Mouse (Mus musculus) lung, postnatal 0 days (tissue): ENCODE data around the gene Nfya. TPM values are rescaled to one million over a fixed set of nuclear protein-coding genes. Genes with fewer than 3 reads are reported as not detected.
A peak's percentile ranks its signal among the peaks of the same experiment; 100 is the strongest.

Experiments
- ATAC-seq: fragments of 200-750 bp; cut with Nextera tagmentation; 2 replicates; pipeline ENCODE4 v1.8.0; 2017; ENCODE audit warnings: moderate library complexity
- DNase-seq: peaks from one replicate; pipeline ENCODE4 v3.0.0-alpha.2; 2016; ENCODE audit warnings: low spot score
- H3K27ac ChIP-seq: fragments of 300-500 bp; sonication (generic); 2 replicates; pipeline ENCODE4 v1.5.1; 2014; ENCODE audit warnings: antibody characterized with exemption, mild to moderate bottlenecking, low read length, mixed read lengths
- H3K27me3 ChIP-seq: fragments of 300-500 bp; sonication (generic); replicated peaks from 2 replicates; pipeline ENCODE4 v1.6.1; 2014; ENCODE audit warnings: low read length, mixed read lengths; ENCODE audit not compliant: insufficient read depth
- H3K36me3 ChIP-seq: fragments of 300-500 bp; sonication (generic); 2 replicates; pipeline ENCODE4 v1.6.1; 2014; ENCODE audit warnings: low read length, mixed read lengths; ENCODE audit not compliant: insufficient read depth
- H3K4me1 ChIP-seq: fragments of 300-500 bp; sonication (generic); 2 replicates; pipeline ENCODE4 v1.6.1; 2014; ENCODE audit warnings: antibody characterized with exemption, low read depth, low read length, mixed read lengths; ENCODE audit not compliant: insufficient read depth
- H3K4me2 ChIP-seq: fragments of 300-500 bp; sonication (generic); replicated peaks from 2 replicates; pipeline ENCODE4 v1.6.1; 2014; ENCODE audit warnings: low read depth, mild to moderate bottlenecking, low read length, moderate library complexity, mixed read lengths
- H3K4me3 ChIP-seq: fragments of 300-500 bp; sonication (generic); 2 replicates; pipeline ENCODE4 v1.5.1; 2014; ENCODE audit warnings: low read depth, low read length
- H3K9ac ChIP-seq: fragments of 300-500 bp; sonication (generic); replicated peaks from 2 replicates; pipeline ENCODE4 v1.6.1; 2014; ENCODE audit warnings: low read depth, mild to moderate bottlenecking
- H3K9me3 ChIP-seq: fragments of 300-500 bp; sonication (generic); 2 replicates; pipeline ENCODE4 v1.6.1; 2016; ENCODE audit warnings: low read length, mixed read lengths
- CTCF ChIP-seq: IDR thresholded peaks from 2 replicates; pipeline ENCODE4 v1.5.1; 2016; ENCODE audit warnings: antibody characterized with exemption, mild to moderate bottlenecking
- EP300 ChIP-seq: IDR thresholded peaks from 2 replicates; pipeline ENCODE4 v1.6.1; 2016; ENCODE audit warnings: antibody characterized with exemption, mild to moderate bottlenecking, control low read depth
- WGBS: fragments of 180-500 bp; shearing (Covaris S2); extraction: QIAGEN DNeasy Blood & Tissue Kit; methylation state at CpG from one replicate; pipeline ENCODE4 v1.1.7; 2014; 5-methylcytosine and 5-hydroxymethylcytosine counted together
- polyA plus RNA-seq: library from polyadenylated mRNA; unstranded; fragments of >200 nt; fragmentation: Nextera tagmentation; extraction: Ambion mirVana; gene quantifications from 2 replicates; pipeline ENCODE4 v1.2.1, GENCODE M21; 2015

The Nfya gene
- polyA plus RNA-seq, 1 experiment from 2014 or later: 5.6 TPM

- H3K36me3 ChIP-seq: no peaks in the 10 kb centered on the region
- no peak overlapping the region for H3K4me3 ChIP-seq
- no peak for TF ChIP-seq CTCF
- TF ChIP-seq EP300: no peak
- peaks cover 3% of the 10 kb centered on the region; the same call in 1 of the 2 replicates for H3K4me1 ChIP-seq
- no peak for ATAC-seq
- DNase-seq: no peak
- WGBS: 59% methylated on average over 5 of the region's 5 CpGs
- no peaks in the 10 kb centered on the region for H3K27me3 ChIP-seq
- no peak overlapping the region for H3K9ac ChIP-seq
- H3K27ac ChIP-seq: peak overlapping the region; percentile 26; the same call in 1 of the 2 replicates
- no peak overlapping the region for H3K4me2 ChIP-seq
- H3K9me3 ChIP-seq: no peaks in the 10 kb centered on the region
Observed at GRCm38 (mm10) chr17:48431054-48431453, 21.3 kb upstream of the Nfya start.

GRCm38 (mm10) chr17:48430394-48430793 lies 20.7 kb upstream of the Nfya start:
- Histone ChIP-seq H3K9ac (no peak overlapping the region), H3K27me3 (no peaks in the 10 kb centered on the region), H3K4me1 (peaks cover 3% of the 10 kb centered on the region; the same call in 1 of the 2 replicates), H3K27ac (no peak overlapping the region; the same call in 1 of the 2 replicates), H3K4me2 (no peak overlapping the region), H3K4me3 (no peak overlapping the region), H3K9me3 (no peaks in the 10 kb centered on the region), H3K36me3 (no peaks in the 10 kb centered on the region)
- DNase-seq (peak; percentile 58), ATAC-seq (peak; percentile 56)
- TF ChIP-seq CTCF: no peak
- TF ChIP-seq EP300: peak; percentile 43; the same call in 1 of the 2 replicates
- WGBS: 26% methylated on average over 5 of the region's 5 CpGs

- no peaks in the 10 kb centered on the region for H3K27me3 ChIP-seq
- H3K27ac ChIP-seq: no peak overlapping the region
- H3K9me3 ChIP-seq: no peaks in the 10 kb centered on the region
- no peak for ATAC-seq
- no peak for DNase-seq
- no peak overlapping the region for H3K4me3 ChIP-seq
- 53% methylated on average over 11 of the region's 11 CpGs for WGBS
- H3K36me3 ChIP-seq: no peaks in the 10 kb centered on the region
- no peak overlapping the region for H3K4me2 ChIP-seq
- no peak overlapping the region for H3K9ac ChIP-seq
- peaks cover 7% of the 10 kb centered on the region; the same call in 1 of the 2 replicates for H3K4me1 ChIP-seq
- no peak for TF ChIP-seq EP300
- no peak for TF ChIP-seq CTCF
Observed at GRCm38 (mm10) chr17:48427852-48428530, 18.3 kb upstream of the Nfya start.

GRCm38 (mm10) chr17:48426991-48427750 lies 17.5 kb upstream of the Nfya start:
- peak overlapping the region; percentile 65 for H3K27ac ChIP-seq
- DNase-seq (peak; percentile 54), ATAC-seq (peak; percentile 51)
- WGBS: 48% methylated on average over 13 of the region's 13 CpGs
- H3K27me3 ChIP-seq: no peaks in the 10 kb centered on the region
- no peaks in the 10 kb centered on the region for H3K9me3 ChIP-seq
- H3K36me3 ChIP-seq: no peaks in the 10 kb centered on the region
- peaks cover 7% of the 10 kb centered on the region; the same call in 1 of the 2 replicates for H3K4me1 ChIP-seq
- no peak overlapping the region for H3K4me3 ChIP-seq
- no peak overlapping the region for H3K4me2 ChIP-seq
- TF ChIP-seq EP300 (no peak), CTCF (no peak)
- no peak overlapping the region for H3K9ac ChIP-seq

GRCm38 (mm10) chr17:48425823-48426612 lies 16.3 kb upstream of the Nfya start:
- Histone ChIP-seq H3K27me3 (no peaks in the 10 kb centered on the region), H3K4me3 (no peak overlapping the region), H3K9me3 (no peaks in the 10 kb centered on the region), H3K27ac (no peak overlapping the region), H3K4me2 (peak overlapping the region; percentile 25; the same call in 1 of the 2 replicates), H3K36me3 (no peaks in the 10 kb centered on the region), H3K9ac (no peak overlapping the region), H3K4me1 (peaks cover 7% of the 10 kb centered on the region; the same call in 1 of the 2 replicates)
- TF ChIP-seq EP300 (no peak), CTCF (no peak)
- DNase-seq: peak; percentile 57
- peak; percentile 49 for ATAC-seq
- 15% methylated on average over 9 of the region's 9 CpGs for WGBS

DNA sequence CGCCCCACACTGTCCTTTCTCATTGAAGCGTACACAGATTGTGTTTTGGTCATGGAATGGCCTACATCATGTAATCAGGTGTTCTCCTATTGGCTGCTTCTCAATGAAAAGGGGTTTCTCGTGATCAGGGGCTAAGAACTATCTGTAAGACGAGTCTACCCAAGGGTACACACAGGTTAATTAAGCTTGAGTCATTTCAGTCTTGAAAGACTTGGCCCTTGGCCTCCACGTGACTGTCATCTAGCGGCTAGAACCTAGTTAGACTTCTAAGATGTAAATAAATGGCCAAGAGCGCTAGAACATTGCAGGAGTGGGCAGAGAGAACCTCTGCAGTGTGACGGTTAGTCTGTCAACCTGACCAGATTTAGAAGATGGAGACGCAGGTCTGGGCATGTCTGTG lies 14.5 kb upstream of the Nfya start:
- ATAC-seq: no peak
- Histone ChIP-seq H3K9me3 (no peaks in the 10 kb centered on the region), H3K4me2 (no peak overlapping the region), H3K27me3 (no peaks in the 10 kb centered on the region), H3K9ac (no peak overlapping the region), H3K4me3 (no peak overlapping the region), H3K4me1 (peaks cover 3% of the 10 kb centered on the region; the same call in 1 of the 2 replicates), H3K36me3 (no peaks in the 10 kb centered on the region), H3K27ac (no peak overlapping the region)
- no peak for DNase-seq
- 92% methylated on average over 9 of the region's 9 CpGs for whole genome bisulfite sequencing
- TF ChIP-seq CTCF: no peak
- TF ChIP-seq EP300: no peak
